Mouse (Mus musculus) cerebellum, adult 2 months (tissue): ENCODE measurements around the gene Cdkn1a.

Experiments used
- CTCF ChIP-seq: fragments of 200-500 bp; IDR thresholded peaks from 2 replicates; pipeline ENCODE4 v1.5.1; 2011; ENCODE audit warnings: low read depth, mild to moderate bottlenecking, control low read depth, low read length, moderate library complexity, borderline replicate concordance; ENCODE audit not compliant: insufficient read depth
- POLR2A ChIP-seq: fragments of 200-500 bp; IDR thresholded peaks from 2 replicates; pipeline ENCODE4 v1.6.1; 2011; ENCODE audit warnings: low read length, control low read depth, borderline replicate concordance; ENCODE audit not compliant: insufficient read depth

- TF ChIP-seq CTCF (no peak), POLR2A (no peak)
Measured at GRCm38 (mm10) chr17:29118057-29118456, 27.3 kb downstream of the Cdkn1a start.
